Mouse (Mus musculus) left cerebral cortex, adult 11 months (tissue): ENCODE data around the gene Sash1.

ENCODE experiments used
- DNase-seq: peaks from one replicate; pipeline ENCODE4 v3.0.0; 2022; ENCODE audit warnings: low spot score

Sash1 gene

GRCm38 (mm10) chr10:8851625-8852024 is 34.2 kb downstream of the Sash1 start:
- no peak for DNase-seq

- DNase-seq = no peak
These were observed 37.9 kb downstream of the Sash1 start for GRCm38 (mm10) chr10:8847974-8848373.

GRCm38 (mm10) chr10:8846258-8846657 is 39.6 kb downstream of the Sash1 start:
- DNase-seq = no peak

GRCm38 (mm10) chr10:8845230-8845770 is 40.6 kb downstream of the Sash1 start:
- no peak for DNase-seq

- no peak for DNase-seq
These were observed 45.9 kb downstream of the Sash1 start for GRCm38 (mm10) chr10:8839956-8840355.

GRCm38 (mm10) chr10:8833816-8834464 is 51.9 kb downstream of the Sash1 start:
- DNase-seq = no peak

GRCm38 (mm10) chr10:8826303-8826702 is 59.6 kb downstream of the Sash1 start:
- no peak for DNase-seq

- DNase-seq = no peak
These were observed 60.0 kb downstream of the Sash1 start for GRCm38 (mm10) chr10:8825874-8826273.

- DNase-seq = no peak
These were observed 67.8 kb downstream of the Sash1 start for GRCm38 (mm10) chr10:8818066-8818465.

GRCm38 (mm10) chr10:8813984-8814578 is 71.8 kb downstream of the Sash1 start:
- no peak for DNase-seq

- DNase-seq = no peak
These were observed 72.6 kb downstream of the Sash1 start for GRCm38 (mm10) chr10:8813259-8813658.

GRCm38 (mm10) chr10:8812807-8813206 is 73.1 kb downstream of the Sash1 start:
- no peak for DNase-seq

GRCm38 (mm10) chr10:8811261-8812039 is 74.4 kb downstream of the Sash1 start:
- no peak for DNase-seq

- DNase-seq = no peak
These were observed 75.4 kb downstream of the Sash1 start for GRCm38 (mm10) chr10:8810496-8810895.

- no peak for DNase-seq
These were observed 77.5 kb downstream of the Sash1 start for GRCm38 (mm10) chr10:8808383-8808782.

- DNase-seq = no peak
These were observed 78.3 kb downstream of the Sash1 start for GRCm38 (mm10) chr10:8807581-8807980.

- DNase-seq = no peak
These were observed 80.5 kb downstream of the Sash1 start for GRCm38 (mm10) chr10:8805402-8805801.

- DNase-seq = peak; percentile 21
These were observed 81.6 kb downstream of the Sash1 start for GRCm38 (mm10) chr10:8804292-8804691.

GRCm38 (mm10) chr10:8801719-8802347 is 84.0 kb downstream of the Sash1 start:
- DNase-seq = no peak

GRCm38 (mm10) chr10:8801139-8801613 is 84.7 kb downstream of the Sash1 start:
- DNase-seq = peak; percentile 57

- DNase-seq = no peak
These were observed 88.0 kb downstream of the Sash1 start for GRCm38 (mm10) chr10:8797826-8798225.

- peak; percentile 31 for DNase-seq
These were observed 90.5 kb downstream of the Sash1 start for GRCm38 (mm10) chr10:8795336-8795735.
